Mouse (Mus musculus): ENCODE measurements around the gene Mbnl1. TPM values are rescaled to one million over a fixed set of nuclear protein-coding genes. Genes with fewer than 3 reads are reported as not detected.

Mbnl1 gene
- polyA plus RNA-seq, 1 experiment from 2014 or later = 76.3 TPM

DNA sequence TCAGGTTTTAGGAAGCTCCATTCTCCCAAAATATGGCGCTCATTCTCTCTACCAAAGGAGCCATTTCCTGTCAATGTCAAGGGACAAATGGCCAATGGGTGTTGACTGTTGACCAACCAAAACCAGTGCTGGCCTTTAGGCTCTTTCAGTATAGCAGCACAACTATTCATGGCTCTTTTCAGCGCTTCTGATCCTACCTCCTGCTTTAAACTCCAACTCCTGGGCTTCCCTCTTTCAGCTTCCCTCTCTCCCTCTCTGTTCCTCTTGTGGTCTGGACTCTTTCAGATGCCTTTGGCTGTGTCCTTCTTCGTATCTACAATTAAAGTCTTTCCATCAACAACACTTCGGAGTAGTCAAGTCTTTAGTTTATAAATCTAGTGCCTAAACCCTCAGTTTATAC lies 107.2 kb downstream of the Mbnl1 start:
- no peaks in the 10 kb centered on the region for H3K9me3 ChIP-seq (ENCODE audit: control insufficient read depth, low read length)
- H3K4me1 ChIP-seq (ENCODE audit: control insufficient read depth, insufficient read depth, low read length) = peaks cover 13% of the 10 kb centered on the region; the same call in 1 of the 2 replicates
- no peak overlapping the region for H3K9ac ChIP-seq (replicated peaks; ENCODE audit: low read depth, low read length)
- 92% methylated on average over 4 of the region's 4 CpGs for WGBS
- H3K27me3 ChIP-seq (ENCODE audit: control insufficient read depth, insufficient read depth, low read length) = no peaks in the 10 kb centered on the region
- H3K4me2 ChIP-seq (ENCODE audit: low read depth, low read length) = no peak overlapping the region
- ATAC-seq (ENCODE audit: low read depth) = no peak
- no peaks in the 10 kb centered on the region for H3K36me3 ChIP-seq (ENCODE audit: control insufficient read depth, insufficient read depth, low read length)
- no peak overlapping the region for H3K27ac ChIP-seq (ENCODE audit: low read depth, low read length)
- H3K4me3 ChIP-seq (ENCODE audit: low read depth, low read length) = no peak overlapping the region

- peaks cover 13% of the 10 kb centered on the region; the same call in 1 of the 2 replicates for H3K4me1 ChIP-seq (ENCODE audit: control insufficient read depth, insufficient read depth, low read length)
- H3K4me2 ChIP-seq (ENCODE audit: low read depth, low read length) = no peak overlapping the region
- H3K9me3 ChIP-seq (ENCODE audit: control insufficient read depth, low read length) = no peaks in the 10 kb centered on the region
- 38% methylated on average over 5 of the region's 5 CpGs for WGBS
- no peak for ATAC-seq (ENCODE audit: low read depth)
- no peaks in the 10 kb centered on the region for H3K27me3 ChIP-seq (ENCODE audit: control insufficient read depth, insufficient read depth, low read length)
- H3K36me3 ChIP-seq (ENCODE audit: control insufficient read depth, insufficient read depth, low read length) = no peaks in the 10 kb centered on the region
- no peak overlapping the region for H3K9ac ChIP-seq (replicated peaks; ENCODE audit: low read depth, low read length)
- no peak overlapping the region for H3K4me3 ChIP-seq (ENCODE audit: low read depth, low read length)
- no peak overlapping the region for H3K27ac ChIP-seq (ENCODE audit: low read depth, low read length)
Measured at GRCm38 (mm10) chr3:60580699-60581098, 108.1 kb downstream of the Mbnl1 start.

DNA sequence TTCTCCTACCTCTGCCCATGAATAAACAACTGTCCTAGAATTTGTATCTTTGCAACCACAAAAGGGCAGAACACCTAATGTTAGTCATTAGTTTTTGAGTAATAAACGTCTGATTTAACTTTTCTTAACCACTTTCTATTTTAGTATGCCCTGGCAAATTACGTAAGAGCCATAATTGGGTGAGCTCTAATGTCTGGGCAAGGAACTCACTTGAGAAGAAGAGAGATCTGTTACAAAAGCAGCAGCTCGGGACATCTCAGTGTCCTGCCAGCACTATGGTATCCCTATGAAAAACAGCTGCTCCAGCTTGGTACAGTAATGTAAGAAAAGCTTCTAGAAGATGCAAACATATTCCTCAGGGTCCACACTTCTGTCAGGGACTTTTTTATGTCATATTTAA lies 109.5 kb downstream of the Mbnl1 start:
- WGBS = 32% methylated on average over 3 of the region's 3 CpGs
- Histone ChIP-seq H3K4me1 (ENCODE audit: control insufficient read depth, insufficient read depth, low read length) (peaks cover 11% of the 10 kb centered on the region; the same call in 1 of the 2 replicates), H3K36me3 (ENCODE audit: control insufficient read depth, insufficient read depth, low read length) (no peaks in the 10 kb centered on the region), H3K27me3 (ENCODE audit: control insufficient read depth, insufficient read depth, low read length) (no peaks in the 10 kb centered on the region), H3K9ac (replicated peaks; ENCODE audit: low read depth, low read length) (no peak overlapping the region), H3K27ac (ENCODE audit: low read depth, low read length) (peak overlapping the region; percentile 46; the same call in 1 of the 2 replicates), H3K4me2 (ENCODE audit: low read depth, low read length) (no peak overlapping the region), H3K4me3 (ENCODE audit: low read depth, low read length) (no peak overlapping the region), H3K9me3 (ENCODE audit: control insufficient read depth, low read length) (no peaks in the 10 kb centered on the region)
- no peak for ATAC-seq (ENCODE audit: low read depth)

GRCm38 (mm10) chr3:60582620-60583019 lies 110.0 kb downstream of the Mbnl1 start:
- H3K27me3 ChIP-seq (ENCODE audit: control insufficient read depth, insufficient read depth, low read length) = no peaks in the 10 kb centered on the region
- no peak overlapping the region for H3K4me2 ChIP-seq (ENCODE audit: low read depth, low read length)
- H3K4me1 ChIP-seq (ENCODE audit: control insufficient read depth, insufficient read depth, low read length) = peaks cover 12% of the 10 kb centered on the region; the same call in 1 of the 2 replicates
- no peaks in the 10 kb centered on the region for H3K9me3 ChIP-seq (ENCODE audit: control insufficient read depth, low read length)
- 39% methylated on average over 1 of the region's 1 CpGs for WGBS
- H3K9ac ChIP-seq (replicated peaks; ENCODE audit: low read depth, low read length) = no peak overlapping the region
- no peak overlapping the region for H3K27ac ChIP-seq (ENCODE audit: low read depth, low read length)
- no peak overlapping the region for H3K4me3 ChIP-seq (ENCODE audit: low read depth, low read length)
- no peaks in the 10 kb centered on the region for H3K36me3 ChIP-seq (ENCODE audit: control insufficient read depth, insufficient read depth, low read length)
- peak; percentile 44; the same call in 1 of the 2 replicates for ATAC-seq (ENCODE audit: low read depth)

DNA sequence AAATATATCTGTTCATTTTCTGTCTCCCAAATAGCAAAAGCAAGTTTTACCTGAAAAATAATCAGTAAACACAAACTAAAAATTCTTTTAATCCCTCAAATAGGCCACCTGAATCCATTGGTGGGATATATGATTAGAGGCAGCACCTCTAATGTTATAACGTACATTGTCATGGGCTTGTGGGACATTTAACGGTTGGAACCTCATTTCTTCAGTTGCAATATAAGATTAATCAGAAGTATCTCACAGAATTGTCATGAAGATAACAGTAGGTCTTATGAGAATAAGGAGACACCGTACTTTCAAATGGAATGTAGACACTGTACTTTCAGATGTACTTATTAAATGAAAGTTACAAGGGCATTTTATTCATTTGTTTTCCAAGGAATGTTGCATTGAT lies 112.1 kb downstream of the Mbnl1 start:
- no peak overlapping the region for H3K4me2 ChIP-seq (ENCODE audit: low read depth, low read length)
- no peak overlapping the region for H3K9ac ChIP-seq (replicated peaks; ENCODE audit: low read depth, low read length)

GRCm38 (mm10) chr3:60586046-60586445 lies 113.4 kb downstream of the Mbnl1 start:
- Histone ChIP-seq H3K4me2 (ENCODE audit: low read depth, low read length) (no peak overlapping the region), H3K27me3 (ENCODE audit: control insufficient read depth, insufficient read depth, low read length) (no peaks in the 10 kb centered on the region), H3K27ac (ENCODE audit: low read depth, low read length) (no peak overlapping the region), H3K36me3 (ENCODE audit: control insufficient read depth, insufficient read depth, low read length) (no peaks in the 10 kb centered on the region), H3K9me3 (ENCODE audit: control insufficient read depth, low read length) (no peaks in the 10 kb centered on the region), H3K4me3 (ENCODE audit: low read depth, low read length) (no peak overlapping the region), H3K4me1 (ENCODE audit: control insufficient read depth, insufficient read depth, low read length) (peaks cover 8% of the 10 kb centered on the region; the same call in 1 of the 2 replicates), H3K9ac (replicated peaks; ENCODE audit: low read depth, low read length) (no peak overlapping the region)
- ATAC-seq (ENCODE audit: low read depth) = no peak
- WGBS = 86% methylated on average over 3 of the region's 3 CpGs

More for the DNA sequence above, 112.1 kb downstream of the Mbnl1 start:
- Histone ChIP-seq H3K27ac (ENCODE audit: low read depth, low read length) (no peak overlapping the region), H3K4me1 (ENCODE audit: control insufficient read depth, insufficient read depth, low read length) (peaks cover 12% of the 10 kb centered on the region; the same call in 1 of the 2 replicates), H3K36me3 (ENCODE audit: control insufficient read depth, insufficient read depth, low read length) (no peaks in the 10 kb centered on the region), H3K4me3 (ENCODE audit: low read depth, low read length) (no peak overlapping the region), H3K9me3 (ENCODE audit: control insufficient read depth, low read length) (no peaks in the 10 kb centered on the region), H3K27me3 (ENCODE audit: control insufficient read depth, insufficient read depth, low read length) (no peaks in the 10 kb centered on the region)
- no peak for ATAC-seq (ENCODE audit: low read depth)
- 91% methylated on average over 3 of the region's 3 CpGs for WGBS

- peaks cover 8% of the 10 kb centered on the region; the same call in 1 of the 2 replicates for H3K4me1 ChIP-seq (ENCODE audit: control insufficient read depth, insufficient read depth, low read length)
- no peaks in the 10 kb centered on the region for H3K9me3 ChIP-seq (ENCODE audit: control insufficient read depth, low read length)
- no peaks in the 10 kb centered on the region for H3K27me3 ChIP-seq (ENCODE audit: control insufficient read depth, insufficient read depth, low read length)
- H3K4me2 ChIP-seq (ENCODE audit: low read depth, low read length) = no peak overlapping the region
- H3K27ac ChIP-seq (ENCODE audit: low read depth, low read length) = no peak overlapping the region
- no peak overlapping the region for H3K9ac ChIP-seq (replicated peaks; ENCODE audit: low read depth, low read length)
- H3K4me3 ChIP-seq (ENCODE audit: low read depth, low read length) = no peak overlapping the region
- WGBS = 53% methylated on average over 4 of the region's 4 CpGs
- ATAC-seq (ENCODE audit: low read depth) = no peak
- H3K36me3 ChIP-seq (ENCODE audit: control insufficient read depth, insufficient read depth, low read length) = no peaks in the 10 kb centered on the region
Measured at GRCm38 (mm10) chr3:60587149-60587548, 114.5 kb downstream of the Mbnl1 start.

DNA sequence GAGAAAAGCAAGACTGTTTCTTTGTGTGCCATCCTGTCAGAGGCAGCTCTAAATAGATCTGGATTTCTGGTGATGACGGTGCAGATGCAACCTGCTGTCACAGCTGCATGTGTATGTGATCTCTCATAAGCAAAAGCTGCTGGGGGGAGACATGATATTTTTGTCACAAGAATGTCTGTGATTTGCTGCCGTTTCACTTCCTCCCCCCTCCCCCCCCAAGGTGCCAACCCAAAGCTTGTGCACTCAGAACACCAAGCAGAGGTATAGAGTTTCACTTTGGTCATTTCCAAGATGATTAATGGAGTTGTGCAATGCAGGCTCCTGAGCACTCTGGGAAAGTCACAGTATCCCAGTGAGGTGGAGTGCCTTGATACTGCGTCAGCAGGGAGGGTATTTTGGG lies 116.7 kb downstream of the Mbnl1 start:
- Histone ChIP-seq H3K36me3 (ENCODE audit: control insufficient read depth, insufficient read depth, low read length) (no peaks in the 10 kb centered on the region), H3K4me3 (ENCODE audit: low read depth, low read length) (no peak overlapping the region), H3K27ac (ENCODE audit: low read depth, low read length) (no peak overlapping the region), H3K4me1 (ENCODE audit: control insufficient read depth, insufficient read depth, low read length) (peaks cover 4% of the 10 kb centered on the region; the same call in 1 of the 2 replicates), H3K9ac (replicated peaks; ENCODE audit: low read depth, low read length) (no peak overlapping the region), H3K27me3 (ENCODE audit: control insufficient read depth, insufficient read depth, low read length) (no peaks in the 10 kb centered on the region), H3K9me3 (ENCODE audit: control insufficient read depth, low read length) (no peaks in the 10 kb centered on the region), H3K4me2 (ENCODE audit: low read depth, low read length) (no peak overlapping the region)
- ATAC-seq (ENCODE audit: low read depth) = no peak
- WGBS = 69% methylated on average over 3 of the region's 3 CpGs

DNA sequence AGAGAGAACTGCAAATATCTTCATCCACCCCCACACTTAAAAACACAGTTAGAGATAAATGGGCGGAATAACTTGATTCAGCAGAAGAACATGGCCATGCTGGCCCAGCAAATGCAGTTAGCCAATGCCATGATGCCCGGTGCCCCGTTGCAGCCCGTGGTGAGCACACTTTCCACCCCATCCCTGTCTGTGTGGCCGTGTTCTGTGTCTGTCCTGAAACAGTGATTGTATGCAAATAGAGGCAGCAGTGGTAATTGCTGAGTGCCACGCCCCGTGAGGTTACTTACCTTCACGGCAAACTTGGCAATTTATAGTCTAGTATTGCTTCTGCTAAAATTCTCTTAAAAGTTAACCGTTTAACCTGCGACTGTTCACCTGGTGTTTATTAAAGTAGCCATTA lies 123.0 kb downstream of the Mbnl1 start:
- no peak overlapping the region for H3K27ac ChIP-seq (ENCODE audit: low read depth, low read length)

More for the DNA sequence above, 123.0 kb downstream of the Mbnl1 start:
- H3K4me2 ChIP-seq (ENCODE audit: low read depth, low read length) = no peak overlapping the region
- no peaks in the 10 kb centered on the region for H3K4me1 ChIP-seq (ENCODE audit: control insufficient read depth, insufficient read depth, low read length)
- 86% methylated on average over 10 of the region's 10 CpGs for WGBS
- no peak overlapping the region for H3K4me3 ChIP-seq (ENCODE audit: low read depth, low read length)
- no peak for ATAC-seq (ENCODE audit: low read depth)
- H3K9me3 ChIP-seq (ENCODE audit: control insufficient read depth, low read length) = no peaks in the 10 kb centered on the region
- no peaks in the 10 kb centered on the region for H3K27me3 ChIP-seq (ENCODE audit: control insufficient read depth, insufficient read depth, low read length)
- no peaks in the 10 kb centered on the region for H3K36me3 ChIP-seq (ENCODE audit: control insufficient read depth, insufficient read depth, low read length)
- H3K9ac ChIP-seq (replicated peaks; ENCODE audit: low read depth, low read length) = no peak overlapping the region
